Mouse (Mus musculus) adrenal gland, adult 18-20 months (tissue): Measurements from ENCODE around the gene Paqr5. TPM values are rescaled to one million over a fixed set of nuclear protein-coding genes. Genes with fewer than 3 reads are reported as not detected.

Experiments
- DNase-seq, 2 experiments: peaks; one replicate each; pipeline ENCODE4 v3.0.0; 2021 to 2022; ENCODE audit warnings: low spot score in 2 of 2
- long read RNA-seq, 2 experiments: library from polyadenylated mRNA; stranded (forward); transcript quantifications; one replicate each; pipeline ENCODE4 v2.0.0; 2021
- total RNA-seq, 2 experiments: library from RNA; stranded (reverse); gene quantifications; 1 replicate in 1 of 2; 2 replicates in 1 of 2; pipeline ENCODE4 v1.2.3; 2021

Paqr5 gene
- 1 to 10 TPM; 3.2 to 5.2 TPM for total RNA-seq
- long read RNA-seq, experiment 1, partial matches to known transcripts, result 1 of 3 reads
- long read RNA-seq, experiment 1, other reads (novel, unspliced or antisense), result 0 of 3 reads
- long read RNA-seq, experiment 2, partial matches to known transcripts, result 3 of 7 reads
- long read RNA-seq, experiment 2, other reads (novel, unspliced or antisense), result 0 of 7 reads

- peak; percentile 54 to 62 for DNase-seq
These were observed at the start of gene Paqr5 for GRCm38 (mm10) chr9:62026600-62026999. TSS of gene Paqr5 (minus strand) at chr9:62026856.

- DNase-seq, result no peak
These were observed 35.6 kb upstream of the Paqr5 start for GRCm38 (mm10) chr9:62062234-62062633.

- no peak for DNase-seq
These were observed 33.8 kb upstream of the Paqr5 start for GRCm38 (mm10) chr9:62060431-62060830.

- DNase-seq, result no peak
These were observed 33.3 kb upstream of the Paqr5 start for GRCm38 (mm10) chr9:62059941-62060340.

- DNase-seq, result no peak
These were observed 31.3 kb upstream of the Paqr5 start for GRCm38 (mm10) chr9:62057881-62058506.

- DNase-seq, result no peak
These were observed 29.6 kb upstream of the Paqr5 start for GRCm38 (mm10) chr9:62056206-62056605.

GRCm38 (mm10) chr9:62050801-62051200 is 24.1 kb upstream of the Paqr5 start:
- DNase-seq, result no peak

GRCm38 (mm10) chr9:62049166-62049565 is 22.5 kb upstream of the Paqr5 start:
- no peak for DNase-seq

GRCm38 (mm10) chr9:62042167-62042566 is 15.5 kb upstream of the Paqr5 start:
- peak in 1 of 2 experiments; percentile 12 for DNase-seq

- peak; percentile 87 to 90 for DNase-seq
These were observed 13.5 kb upstream of the Paqr5 start for GRCm38 (mm10) chr9:62040008-62040608.

GRCm38 (mm10) chr9:62035806-62036205 is 9.2 kb upstream of the Paqr5 start:
- no peak for DNase-seq

- DNase-seq, result no peak
These were observed 5.5 kb upstream of the Paqr5 start for GRCm38 (mm10) chr9:62032206-62032605.

- DNase-seq, result no peak
These were observed 1.4 kb upstream of the Paqr5 start for GRCm38 (mm10) chr9:62028072-62028471.

- no peak for DNase-seq
These were observed 1.6 kb downstream of the Paqr5 start for GRCm38 (mm10) chr9:62025056-62025455.

- DNase-seq, result no peak
These were observed 2.8 kb downstream of the Paqr5 start for GRCm38 (mm10) chr9:62023879-62024278.

GRCm38 (mm10) chr9:62022961-62023680 is 3.5 kb downstream of the Paqr5 start:
- DNase-seq, result peak in 1 of 2 experiments; percentile 20

- no peak for DNase-seq
These were observed 5.0 kb downstream of the Paqr5 start for GRCm38 (mm10) chr9:62021583-62022120.

GRCm38 (mm10) chr9:62020259-62020658 is 6.4 kb downstream of the Paqr5 start:
- no peak for DNase-seq

- DNase-seq, result no peak
These were observed 8.2 kb downstream of the Paqr5 start for GRCm38 (mm10) chr9:62018229-62019093.

- no peak for DNase-seq
These were observed 9.3 kb downstream of the Paqr5 start for GRCm38 (mm10) chr9:62017329-62017728.

GRCm38 (mm10) chr9:62015504-62015903 is 11.2 kb downstream of the Paqr5 start:
- no peak for DNase-seq
